In genomic region chr4:32359634-32360033, GRCm38 (mm10) we compare ENCODE assay signal across 13 mouse cellular contexts.
DNase-seq lines count a peak whose midpoint lies in the region; ATAC-seq and TF ChIP-seq lines count a peak whose summit lies in the region.
"Had no signal": no experiment of that assay in that cellular context is flagged by ENCODE, and none has a peak within 500 bp of the region (broad histone marks: within the 10 kb centered on the region; RNA-seq: fewer than 3 reads in every experiment).

No protein-coding gene starts in this region.

- no peaks in the 10 kb centered on the region for H3K36me3 ChIP-seq in intestine, embryonic 16.5 days (ENCODE audit: control insufficient read depth, insufficient read depth, low read length)
- H3K36me3 ChIP-seq in intestine, postnatal 0 days (ENCODE audit: control insufficient read depth, insufficient read depth), result no peaks in the 10 kb centered on the region
- H3K36me3 ChIP-seq in embryonic facial prominence, embryonic 14.5 days (ENCODE audit: control insufficient read depth, insufficient read depth, low read length), result no peaks in the 10 kb centered on the region
- no peaks in the 10 kb centered on the region for H3K36me3 ChIP-seq in hindbrain, embryonic 15.5 days
- no peaks in the 10 kb centered on the region for H3K36me3 ChIP-seq in neural tube, embryonic 12.5 days

- H3K4me3 ChIP-seq in intestine, embryonic 16.5 days (ENCODE audit: low read length), result no peak overlapping the region
- no peak overlapping the region for H3K4me3 ChIP-seq in intestine, postnatal 0 days (ENCODE audit: low read depth, low read length)
- no peak overlapping the region for H3K4me3 ChIP-seq in embryonic facial prominence, embryonic 14.5 days (ENCODE audit: low read depth, low read length)
- H3K4me3 ChIP-seq in hindbrain, embryonic 15.5 days, result no peak overlapping the region
- no peak overlapping the region for H3K4me3 ChIP-seq in neural tube, embryonic 12.5 days
- H3K4me3 ChIP-seq: megakaryocyte, embryonic 14.5 days had no signal

- H3K4me2 ChIP-seq in intestine, embryonic 16.5 days (ENCODE audit: low read depth, low read length), result no peak overlapping the region
- H3K4me2 ChIP-seq in intestine, postnatal 0 days (replicated peaks; ENCODE audit: low read depth), result no peak overlapping the region
- no peak overlapping the region for H3K4me2 ChIP-seq in embryonic facial prominence, embryonic 14.5 days (ENCODE audit: low read depth, low read length)
- H3K4me2 ChIP-seq in hindbrain, embryonic 15.5 days, result no peak overlapping the region
- peak overlapping the region; percentile 42; the same call in 1 of the 2 replicates for H3K4me2 ChIP-seq in neural tube, embryonic 12.5 days (replicated peaks)

- 64% methylated on average over 3 of the region's 3 CpGs for WGBS in intestine, embryonic 16.5 days
- WGBS in intestine, postnatal 0 days, result 70% methylated on average over 3 of the region's 3 CpGs
- 36% methylated on average over 3 of the region's 3 CpGs for WGBS in embryonic facial prominence, embryonic 14.5 days
- 26% methylated on average over 3 of the region's 3 CpGs for WGBS in hindbrain, embryonic 15.5 days
- 32% methylated on average over 3 of the region's 3 CpGs for WGBS in neural tube, embryonic 12.5 days

- no peak for ATAC-seq in intestine, embryonic 16.5 days
- ATAC-seq in intestine, postnatal 0 days, result no peak
- ATAC-seq in embryonic facial prominence, embryonic 14.5 days (ENCODE audit: low read depth), result no peak; the same call in 1 of the 2 replicates
- no peak for ATAC-seq in hindbrain, embryonic 15.5 days (ENCODE audit: low FRiP score, low read depth)
- no peak for ATAC-seq in neural tube, embryonic 12.5 days (ENCODE audit: low FRiP score, low read depth)

- no peak overlapping the region for H3K9ac ChIP-seq in intestine, embryonic 16.5 days (ENCODE audit: low read depth, low read length)
- H3K9ac ChIP-seq in intestine, postnatal 0 days (ENCODE audit: low read depth, low read length), result no peak overlapping the region
- no peak overlapping the region for H3K9ac ChIP-seq in embryonic facial prominence, embryonic 14.5 days (ENCODE audit: low read depth, low read length)
- H3K9ac ChIP-seq in hindbrain, embryonic 15.5 days, result no peak overlapping the region
- no peak overlapping the region for H3K9ac ChIP-seq in neural tube, embryonic 12.5 days
- H3K9ac ChIP-seq: liver, embryonic 14.5 days had no signal

- DNase-seq in embryonic facial prominence, embryonic 14.5 days (ENCODE audit: low spot score), result no peak
- DNase-seq in gastrocnemius, postnatal 25 days, result no peak
- no peak for DNase-seq in spleen, postnatal 14 days (ENCODE audit: low spot score in 2 of 2)
- DNase-seq: adrenal gland, postnatal 14 days; cerebellum, adult 11-12 months; gastrocnemius, postnatal 36 days; thymus, postnatal 25 days had no signal

- H3K27me3 ChIP-seq in intestine, embryonic 16.5 days (replicated peaks; ENCODE audit: control insufficient read depth, insufficient read depth, low read length), result no peaks in the 10 kb centered on the region
- no peaks in the 10 kb centered on the region for H3K27me3 ChIP-seq in intestine, postnatal 0 days (replicated peaks; ENCODE audit: control insufficient read depth, insufficient read depth, low read length)
- H3K27me3 ChIP-seq in embryonic facial prominence, embryonic 14.5 days (replicated peaks; ENCODE audit: control insufficient read depth, insufficient read depth, low read length), result no peaks in the 10 kb centered on the region; the same call in 1 of the 2 replicates
- H3K27me3 ChIP-seq in hindbrain, embryonic 15.5 days, result no peaks in the 10 kb centered on the region
- no peaks in the 10 kb centered on the region for H3K27me3 ChIP-seq in neural tube, embryonic 12.5 days (replicated peaks)

- no peaks in the 10 kb centered on the region for H3K9me3 ChIP-seq in intestine, embryonic 16.5 days (ENCODE audit: control insufficient read depth, low read length)
- H3K9me3 ChIP-seq in intestine, postnatal 0 days (ENCODE audit: control insufficient read depth), result no peaks in the 10 kb centered on the region
- no peaks in the 10 kb centered on the region for H3K9me3 ChIP-seq in embryonic facial prominence, embryonic 14.5 days (ENCODE audit: control insufficient read depth, low read length)
- no peaks in the 10 kb centered on the region for H3K9me3 ChIP-seq in hindbrain, embryonic 15.5 days
- no peaks in the 10 kb centered on the region for H3K9me3 ChIP-seq in neural tube, embryonic 12.5 days
- H3K9me3 ChIP-seq: megakaryocyte, embryonic 14.5 days had no signal

- peaks cover 7% of the 10 kb centered on the region for H3K4me1 ChIP-seq in intestine, embryonic 16.5 days (ENCODE audit: control insufficient read depth, insufficient read depth, low read length)
- H3K4me1 ChIP-seq in intestine, postnatal 0 days (replicated peaks; ENCODE audit: control insufficient read depth, insufficient read depth, low read length), result no peaks in the 10 kb centered on the region; the same call in 1 of the 2 replicates
- peaks cover 46% of the 10 kb centered on the region for H3K4me1 ChIP-seq in embryonic facial prominence, embryonic 14.5 days (ENCODE audit: control insufficient read depth, insufficient read depth, low read length)
- H3K4me1 ChIP-seq in hindbrain, embryonic 15.5 days (replicated peaks), result peaks cover 42% of the 10 kb centered on the region
- H3K4me1 ChIP-seq in neural tube, embryonic 12.5 days, result peaks cover 56% of the 10 kb centered on the region

- TF ChIP-seq CTCF in intestine, postnatal 0 days (IDR thresholded peaks at IDR 0.05; ENCODE audit: low read depth), result no peak

- 0 out of 2 replicates have a peak overlapping the region, but pooled peaks have one; percentile 50 for H3K27ac ChIP-seq in intestine, embryonic 16.5 days (ENCODE audit: low read length)
- no peak overlapping the region for H3K27ac ChIP-seq in intestine, postnatal 0 days (ENCODE audit: low read depth, low read length)
- H3K27ac ChIP-seq in embryonic facial prominence, embryonic 14.5 days (replicated peaks; ENCODE audit: low read depth, low read length), result 0 out of 2 replicates have a peak overlapping the region, but pooled peaks have one; percentile 49
- H3K27ac ChIP-seq in hindbrain, embryonic 15.5 days (replicated peaks), result peak overlapping the region; percentile 75
- H3K27ac ChIP-seq in neural tube, embryonic 12.5 days, result peak overlapping the region; percentile 64; the same call in 1 of the 2 replicates
- H3K27ac ChIP-seq: liver, embryonic 14.5 days had no signal
